Comparison of ENCODE assay signal across 9 mouse cellular contexts in the genomic region with DNA sequence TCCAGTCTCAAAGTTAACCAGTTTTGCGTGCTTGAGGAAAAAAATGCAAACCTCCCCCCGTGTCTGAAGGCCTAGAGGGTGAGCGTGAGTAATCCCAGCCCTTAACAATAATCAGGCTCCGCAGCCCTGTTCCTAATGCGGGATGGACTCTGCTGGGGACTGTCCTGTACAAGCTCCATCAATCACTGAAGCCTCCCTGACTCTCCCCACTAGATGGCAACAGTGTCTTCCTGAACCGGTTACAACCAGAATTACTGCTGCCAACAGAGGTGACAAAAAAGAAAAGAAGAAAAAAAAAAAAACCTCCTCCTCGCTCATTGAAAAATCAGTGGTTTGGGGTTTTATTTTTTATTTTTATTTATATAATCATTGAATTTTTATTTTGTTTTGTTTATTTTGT. TPM values are rescaled to one million over a fixed set of nuclear protein-coding genes. Genes with fewer than 3 reads are reported as not detected.
DNase-seq lines count a peak whose midpoint lies in the region; ATAC-seq lines count a peak whose summit lies in the region.
"Had no signal": no experiment of that assay in that cellular context is flagged by ENCODE, and none has a peak within 500 bp of the region (broad histone marks: within the 10 kb centered on the region; RNA-seq: fewer than 3 reads in every experiment).

No protein-coding gene starts in this region.

- H3K4me2 ChIP-seq in neural tube, embryonic 15.5 days, result no peak overlapping the region
- H3K4me2 ChIP-seq: embryonic facial prominence, embryonic 15.5 days had no signal

- H3K9me3 ChIP-seq in neural tube, embryonic 15.5 days (replicated peaks), result no peaks in the 10 kb centered on the region
- H3K9me3 ChIP-seq: embryonic facial prominence, embryonic 15.5 days had no signal

- peak overlapping the region; percentile 76; the same call in 1 of the 2 replicates for H3K27ac ChIP-seq in neural tube, embryonic 15.5 days (replicated peaks)

- peaks cover 43% of the 10 kb centered on the region for H3K4me1 ChIP-seq in neural tube, embryonic 15.5 days

- peak; percentile 71 to 74 for DNase-seq in B cell, adult 2 months
- peak; percentile 64 for DNase-seq in ZHBTc4 (ENCODE audit: low read depth, low spot score)
- DNase-seq in heart, adult 8-10 months (ENCODE audit: low spot score), result peak; percentile 83
- peak; percentile 85 for DNase-seq in kidney, postnatal 10 days
- peak; percentile 73 to 81 for DNase-seq in lung, adult 18-20 months
- DNase-seq in thymus, postnatal 14 days, result peak; percentile 66

- no peak overlapping the region for H3K4me3 ChIP-seq in neural tube, embryonic 15.5 days (replicated peaks)
- H3K4me3 ChIP-seq: embryonic facial prominence, embryonic 15.5 days had no signal

- H3K9ac ChIP-seq in neural tube, embryonic 15.5 days (replicated peaks), result no peak overlapping the region
- H3K9ac ChIP-seq: embryonic facial prominence, embryonic 15.5 days had no signal

- ATAC-seq in common myeloid progenitor, adult 5-6 weeks (replicated peaks; ENCODE audit: low read depth, poor library complexity, severe bottlenecking), result peak; percentile 83
- ATAC-seq in neural tube, embryonic 15.5 days (ENCODE audit: low FRiP score), result peak; percentile 58; the same call in 1 of the 2 replicates

- H3K27me3 ChIP-seq in neural tube, embryonic 15.5 days (replicated peaks), result no peaks in the 10 kb centered on the region
- H3K27me3 ChIP-seq: embryonic facial prominence, embryonic 15.5 days had no signal

- 14% methylated on average over 7 of the region's 7 CpGs for WGBS in neural tube, embryonic 15.5 days

- H3K36me3 ChIP-seq in neural tube, embryonic 15.5 days, result peaks cover 71% of the 10 kb centered on the region

RNA-seq across cellular contexts. Expression of a gene that starts 49.5 kb away (rescaled TPM):
- 17.5 and 17.9 TPM in 2 replicates for total RNA-seq in common myeloid progenitor, adult 5-6 weeks (2017)
- total RNA-seq in heart, adult 8-10 months (2022), result 10 to 100 TPM; 48.6 to 59.7 (median 55.0) TPM
- 22.5 and 26.0 TPM in 2 replicates for polyA plus RNA-seq in neural tube, embryonic 15.5 days (2015; fragmentation: Nextera tagmentation; extraction: Ambion mirVana)
